Mouse (Mus musculus): ENCODE measurements around the gene Gcn1l1. TPM values are rescaled to one million over a fixed set of nuclear protein-coding genes. Genes with fewer than 3 reads are reported as not detected.

The Gcn1l1 gene
- polyA plus RNA-seq, 1 experiment from 2014 or later, result 63.3 TPM

DNA sequence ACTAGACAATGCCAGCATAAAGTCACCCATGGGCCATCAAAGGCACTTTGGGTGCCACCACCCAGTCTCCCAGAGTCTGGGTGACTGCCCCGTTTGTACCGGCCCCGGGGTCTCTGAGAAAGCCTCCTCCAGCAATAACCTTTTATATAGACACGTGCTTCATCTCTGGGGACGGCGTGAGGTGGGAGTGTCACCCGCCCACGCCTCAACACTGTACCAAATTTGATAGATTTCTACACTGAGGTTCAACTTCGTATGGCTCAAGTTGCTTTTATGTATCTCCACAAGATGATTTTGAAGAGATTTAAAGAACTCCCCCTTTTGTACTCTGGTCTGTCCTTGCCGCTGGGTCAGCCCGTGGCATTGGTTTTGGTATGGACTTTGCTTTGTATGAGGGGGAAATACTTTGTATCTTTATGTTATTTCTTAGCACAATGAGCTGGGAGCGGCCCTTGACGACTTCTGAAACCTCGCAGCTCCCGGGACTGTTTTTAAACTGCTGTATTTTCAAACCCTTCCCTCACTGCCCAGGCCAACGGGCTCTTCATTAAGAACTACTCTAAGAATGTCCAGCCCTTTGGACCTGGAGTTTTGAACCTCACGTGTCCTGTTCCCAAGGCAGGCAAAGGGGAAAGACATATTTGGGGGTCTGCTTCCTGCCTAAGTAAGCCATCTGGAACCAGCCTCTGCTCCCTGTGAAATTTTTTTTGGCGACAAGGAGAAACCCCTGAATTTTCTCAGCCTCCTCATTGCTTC lies 10.3 kb upstream of the Gcn1l1 start:
- Histone ChIP-seq H3K4me3 (no peak overlapping the region), H3K9me3 (replicated peaks) (no peaks in the 10 kb centered on the region), H3K27ac (no peak overlapping the region), H3K27me3 (ENCODE audit: low read depth, poor library complexity, severe bottlenecking) (no peaks in the 10 kb centered on the region), H3K4me1 (peaks cover 7% of the 10 kb centered on the region), H3K36me3 (peaks cover 56% of the 10 kb centered on the region)
- no peak for DNase-seq (ENCODE audit: low spot score)
- WGBS, result 92% methylated on average over 18 of the region's 18 CpGs

GRCm38 (mm10) chr5:115556217-115556616 lies 8.8 kb upstream of the Gcn1l1 start:
- Histone ChIP-seq H3K4me1 (peaks cover 18% of the 10 kb centered on the region), H3K27me3 (ENCODE audit: low read depth, poor library complexity, severe bottlenecking) (no peaks in the 10 kb centered on the region), H3K9me3 (replicated peaks) (no peaks in the 10 kb centered on the region), H3K27ac (no peak overlapping the region), H3K36me3 (peaks cover 50% of the 10 kb centered on the region), H3K4me3 (no peak overlapping the region)
- WGBS, result 11% methylated on average over 8 of the region's 8 CpGs
- peak; percentile 83 for DNase-seq (ENCODE audit: low spot score)

DNA sequence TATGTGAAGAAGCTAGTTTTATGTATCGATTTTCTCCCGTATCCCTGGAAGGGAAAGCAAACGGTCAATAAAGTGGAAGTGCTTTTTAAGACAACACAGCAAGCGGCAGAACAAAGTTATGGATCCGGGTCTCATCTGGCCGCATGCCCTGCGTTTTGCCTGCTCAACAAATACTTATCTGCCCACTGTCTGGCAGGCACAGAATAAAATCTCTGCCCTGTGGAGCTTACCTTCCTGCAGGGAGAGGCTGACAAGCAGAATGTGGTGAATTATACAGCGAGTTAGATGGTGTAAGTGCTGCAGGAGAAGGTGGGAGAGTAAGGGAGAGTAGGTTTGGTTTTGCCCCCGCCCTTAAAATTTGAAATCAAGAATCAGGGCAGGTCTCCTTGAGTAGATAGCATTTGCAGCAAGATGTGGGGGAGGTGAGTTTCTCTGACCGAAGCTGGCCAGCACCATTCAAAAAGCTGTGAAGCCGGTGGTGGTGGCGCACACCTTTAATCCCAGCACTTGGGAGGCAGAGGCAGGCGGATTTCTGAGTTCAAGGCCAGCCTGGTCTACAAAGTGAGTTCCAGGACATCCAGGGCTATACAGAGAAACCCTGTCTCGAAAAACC lies 6.8 kb upstream of the Gcn1l1 start:
- H3K4me1 ChIP-seq, result peaks cover 26% of the 10 kb centered on the region
- DNase-seq (ENCODE audit: low spot score), result no peak
- H3K4me3 ChIP-seq, result no peak overlapping the region
- H3K36me3 ChIP-seq, result peaks cover 50% of the 10 kb centered on the region
- WGBS, result 91% methylated on average over 14 of the region's 14 CpGs
- H3K27me3 ChIP-seq (ENCODE audit: low read depth, poor library complexity, severe bottlenecking), result no peaks in the 10 kb centered on the region
- no peak overlapping the region for H3K27ac ChIP-seq
- no peaks in the 10 kb centered on the region for H3K9me3 ChIP-seq (replicated peaks)

- H3K4me3 ChIP-seq, result peak within 1 kb of the TSS; percentile 89
- WGBS, result under 1% methylated on average over 78 of the region's 78 CpGs
These were observed 5.6 kb upstream of the Gcn1l1 start, which contains the start of gene Rplp0 for GRCm38 (mm10) chr5:115559237-115560101. Rplp0 (plus strand) TSS chr5:115559467.

DNA sequence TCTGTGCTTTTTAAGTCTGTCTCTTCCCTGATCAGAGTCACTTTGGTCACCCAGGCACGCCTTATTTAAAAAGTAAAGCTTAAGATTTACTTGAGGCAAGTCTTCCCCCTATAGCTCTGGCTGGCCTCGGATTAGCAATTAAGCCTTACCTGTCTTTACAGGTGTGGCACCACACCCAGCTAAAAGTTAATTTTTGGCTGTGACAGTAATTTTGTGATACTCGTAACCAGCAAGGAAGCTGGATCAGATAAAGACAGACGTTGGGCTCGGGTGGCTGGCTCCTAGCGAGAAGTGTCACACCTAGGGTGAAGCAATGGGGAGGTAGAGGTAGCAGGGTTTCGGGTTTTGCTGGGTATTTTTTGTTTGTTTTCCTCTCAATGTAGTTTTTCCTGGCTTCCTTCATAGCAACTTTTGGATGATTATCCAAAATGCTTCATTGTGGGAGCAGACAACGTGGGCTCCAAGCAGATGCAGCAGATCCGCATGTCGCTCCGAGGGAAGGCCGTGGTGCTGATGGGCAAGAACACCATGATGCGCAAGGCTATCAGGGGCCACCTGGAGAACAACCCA lies 4.6 kb upstream of the Gcn1l1 start:
- Histone ChIP-seq H3K4me1 (peaks cover 38% of the 10 kb centered on the region), H3K4me3 (peak overlapping the region; percentile 89), H3K36me3 (peaks cover 38% of the 10 kb centered on the region), H3K27me3 (ENCODE audit: low read depth, poor library complexity, severe bottlenecking) (no peaks in the 10 kb centered on the region), H3K27ac (peak overlapping the region; percentile 97), H3K9me3 (replicated peaks) (no peaks in the 10 kb centered on the region)
- DNase-seq (ENCODE audit: low spot score), result no peak
- 35% methylated on average over 13 of the region's 13 CpGs for WGBS

More at GRCm38 (mm10) chr5:115559237-115560101, 5.6 kb upstream of the Gcn1l1 start, which contains the start of gene Rplp0:
- Histone ChIP-seq H3K36me3 (peaks cover 47% of the 10 kb centered on the region), H3K9me3 (replicated peaks) (no peaks in the 10 kb centered on the region), H3K4me1 (peaks cover 30% of the 10 kb centered on the region), H3K27me3 (ENCODE audit: low read depth, poor library complexity, severe bottlenecking) (no peaks in the 10 kb centered on the region), H3K27ac (peak within 1 kb of the TSS; percentile 97)
- peak; percentile 99 for DNase-seq (ENCODE audit: low spot score)

- H3K27ac ChIP-seq, result no peak overlapping the region
- H3K4me3 ChIP-seq, result peak overlapping the region; percentile 99; the same call in 1 of the 2 replicates
- H3K9me3 ChIP-seq (replicated peaks), result no peaks in the 10 kb centered on the region
- DNase-seq (ENCODE audit: low spot score), result no peak
- peaks cover 52% of the 10 kb centered on the region for H3K4me1 ChIP-seq
- no peaks in the 10 kb centered on the region for H3K27me3 ChIP-seq (ENCODE audit: low read depth, poor library complexity, severe bottlenecking)
- WGBS, result 46% methylated on average over 5 of the region's 5 CpGs
- peaks cover 57% of the 10 kb centered on the region for H3K36me3 ChIP-seq
These were observed 1.1 kb upstream of the Gcn1l1 start for GRCm38 (mm10) chr5:115563771-115564585.

DNA sequence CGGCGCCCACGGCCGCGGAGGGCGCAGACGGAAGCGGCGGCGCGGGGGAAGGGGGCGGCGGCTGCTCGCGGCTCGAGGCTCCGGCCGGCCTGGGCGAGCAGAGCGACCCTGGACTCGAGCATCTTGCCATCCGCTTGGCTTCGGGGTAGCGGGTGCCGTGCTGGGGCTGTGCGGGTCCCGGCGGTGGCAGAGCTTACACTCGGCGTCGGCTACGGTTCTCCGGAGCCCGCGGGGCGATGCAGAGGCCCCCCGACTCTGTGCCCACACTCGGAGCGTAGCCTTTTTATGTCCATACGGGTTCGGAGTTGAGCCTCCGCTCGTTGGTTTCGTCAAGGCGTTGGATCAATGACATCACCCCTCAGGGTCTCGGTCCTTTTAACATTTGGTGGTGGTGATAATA lies 349 bp downstream of the Gcn1l1 start:
- peaks cover 57% of the 10 kb centered on the region for H3K36me3 ChIP-seq
- H3K27ac ChIP-seq, result peak overlapping the region; percentile 92
- no peak for DNase-seq (ENCODE audit: low spot score)
- peaks cover 53% of the 10 kb centered on the region for H3K4me1 ChIP-seq
- no peaks in the 10 kb centered on the region for H3K27me3 ChIP-seq (ENCODE audit: low read depth, poor library complexity, severe bottlenecking)
- H3K4me3 ChIP-seq, result peak overlapping the region; percentile 99
- WGBS, result under 1% methylated on average over 44 of the region's 46 CpGs
- no peaks in the 10 kb centered on the region for H3K9me3 ChIP-seq (replicated peaks)

GRCm38 (mm10) chr5:115568681-115569080 lies 3.6 kb downstream of the Gcn1l1 start:
- 80% methylated on average over 10 of the region's 10 CpGs for WGBS
- no peak for DNase-seq (ENCODE audit: low spot score)
- Histone ChIP-seq H3K27ac (peak overlapping the region; percentile 32; the same call in 1 of the 2 replicates), H3K36me3 (peaks cover 56% of the 10 kb centered on the region), H3K4me1 (peaks cover 37% of the 10 kb centered on the region), H3K27me3 (ENCODE audit: low read depth, poor library complexity, severe bottlenecking) (no peaks in the 10 kb centered on the region), H3K9me3 (replicated peaks) (no peaks in the 10 kb centered on the region), H3K4me3 (no peak overlapping the region)

DNA sequence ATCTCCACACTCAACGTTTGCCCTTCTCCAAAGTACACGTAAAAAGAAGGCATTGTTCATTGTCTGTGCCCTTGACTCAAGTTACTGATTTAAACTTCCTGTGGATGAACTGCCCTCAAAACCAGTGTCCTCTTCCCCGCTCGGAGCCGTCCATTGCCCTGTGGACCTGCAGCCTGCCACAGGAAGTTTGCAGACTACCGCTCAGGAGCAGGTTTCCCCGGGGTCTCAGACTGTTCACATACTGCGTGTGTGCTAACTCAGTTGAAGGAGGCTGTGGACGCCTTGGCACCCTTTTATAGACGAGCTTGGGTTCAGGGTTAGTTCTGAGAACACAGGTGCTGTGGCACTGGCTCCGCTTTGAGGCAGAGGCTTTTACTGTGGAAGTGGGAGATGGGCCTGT lies 4.3 kb downstream of the Gcn1l1 start:
- no peak overlapping the region for H3K4me3 ChIP-seq
- peaks cover 35% of the 10 kb centered on the region for H3K4me1 ChIP-seq
- WGBS, result 83% methylated on average over 11 of the region's 11 CpGs
- no peak for DNase-seq (ENCODE audit: low spot score)
- H3K27me3 ChIP-seq (ENCODE audit: low read depth, poor library complexity, severe bottlenecking), result no peaks in the 10 kb centered on the region
- H3K36me3 ChIP-seq, result peaks cover 59% of the 10 kb centered on the region
- 0 out of 2 replicates have a peak overlapping the region, but pooled peaks have one; percentile 32 for H3K27ac ChIP-seq
- no peaks in the 10 kb centered on the region for H3K9me3 ChIP-seq (replicated peaks)

GRCm38 (mm10) chr5:115569721-115570120 lies 4.7 kb downstream of the Gcn1l1 start:
- no peaks in the 10 kb centered on the region for H3K9me3 ChIP-seq (replicated peaks)
- H3K27ac ChIP-seq, result no peak overlapping the region
- H3K27me3 ChIP-seq (ENCODE audit: low read depth, poor library complexity, severe bottlenecking), result no peaks in the 10 kb centered on the region
- 86% methylated on average over 4 of the region's 4 CpGs for WGBS
- peaks cover 31% of the 10 kb centered on the region for H3K4me1 ChIP-seq
- no peak for DNase-seq (ENCODE audit: low spot score)
- peaks cover 63% of the 10 kb centered on the region for H3K36me3 ChIP-seq
- H3K4me3 ChIP-seq, result no peak overlapping the region

DNA sequence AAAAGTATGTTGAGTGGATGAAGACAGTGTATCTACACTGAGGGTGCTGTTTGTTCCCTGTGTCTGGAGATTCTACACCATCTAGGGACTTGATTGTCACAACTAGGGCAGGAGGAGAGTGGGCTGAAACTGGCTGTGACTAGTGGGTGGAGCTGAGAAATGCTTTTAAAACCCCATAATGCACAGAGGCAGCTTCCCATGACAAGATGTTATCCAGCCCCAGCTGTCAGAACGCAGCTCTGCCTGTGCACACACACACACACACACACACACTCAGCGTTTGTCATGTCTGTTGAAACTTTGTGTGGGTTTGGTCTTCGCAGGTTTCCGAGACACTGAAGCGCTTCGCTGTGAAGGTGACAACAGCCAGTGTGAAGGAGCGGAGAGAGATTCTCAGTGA lies 6.0 kb downstream of the Gcn1l1 start:
- DNase-seq (ENCODE audit: low spot score), result no peak
- Histone ChIP-seq H3K36me3 (peaks cover 76% of the 10 kb centered on the region), H3K9me3 (replicated peaks) (no peaks in the 10 kb centered on the region), H3K27me3 (ENCODE audit: low read depth, poor library complexity, severe bottlenecking) (no peaks in the 10 kb centered on the region), H3K4me3 (no peak overlapping the region), H3K27ac (no peak overlapping the region), H3K4me1 (peaks cover 20% of the 10 kb centered on the region)
- 99% methylated on average over 7 of the region's 7 CpGs for WGBS

All from limb, embryonic 10.5 days (tissue).